Mouse (Mus musculus): Measurements from ENCODE around the gene 1700034J05Rik. TPM values are rescaled to one million over a fixed set of nuclear protein-coding genes. Genes with fewer than 3 reads are reported as not detected.

1700034J05Rik gene
- total RNA-seq (2021), result not detected
- long read RNA-seq, result 0 reads

- DNase-seq (ENCODE audit: low spot score in 2 of 2), result peak in 1 of 2 experiments; percentile 12
Measured at GRCm38 (mm10) chr6:146954258-146954657, at the start of gene 1700034J05Rik. TSS of gene 1700034J05Rik (minus strand) at chr6:146954422.

DNA sequence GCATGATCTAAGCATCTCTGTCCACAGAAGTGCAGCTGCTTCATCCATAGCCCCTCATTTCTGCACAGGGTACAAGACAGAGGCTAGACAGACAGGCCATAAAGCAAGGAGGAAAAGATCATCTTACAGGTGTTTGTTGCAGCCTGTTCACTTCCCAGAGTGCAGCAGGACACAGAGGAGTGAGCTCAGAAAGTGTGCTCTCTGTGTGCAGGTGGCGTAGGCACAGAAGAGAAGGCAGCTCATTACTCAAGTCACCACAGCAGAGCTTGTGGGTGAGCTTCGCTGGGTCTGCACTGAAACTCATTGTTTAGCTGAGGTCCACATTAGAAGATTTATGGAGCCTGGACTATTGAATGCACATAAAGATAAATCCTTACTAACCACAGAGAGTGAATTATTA, 45.5 kb upstream of the 1700034J05Rik start:
- DNase-seq (ENCODE audit: low spot score in 2 of 2), result no peak

DNA sequence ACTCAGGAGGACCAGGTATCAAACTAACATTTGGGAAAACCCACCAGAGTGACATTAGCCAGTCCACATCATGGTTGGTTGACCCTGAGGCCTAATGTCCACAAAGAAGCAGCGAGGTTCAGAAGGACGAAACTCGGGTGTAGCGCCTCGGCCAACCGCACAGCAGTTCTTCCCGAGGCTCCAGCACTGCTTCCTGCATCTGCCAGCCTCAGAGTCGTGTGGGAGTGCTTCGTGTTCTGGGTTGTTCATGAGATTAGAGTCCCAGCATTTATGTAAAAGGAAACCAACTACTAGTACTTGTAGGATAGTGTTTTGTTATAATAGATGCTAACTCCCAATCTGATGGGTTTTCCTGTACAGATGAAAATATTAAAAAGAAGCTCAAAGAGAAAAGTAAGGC, 45.1 kb upstream of the 1700034J05Rik start:
- peak in 1 of 2 experiments; percentile 57 for DNase-seq (ENCODE audit: low spot score in 2 of 2)

- no peak for DNase-seq (ENCODE audit: low spot score in 2 of 2)
Measured at GRCm38 (mm10) chr6:146998710-146999109, 44.5 kb upstream of the 1700034J05Rik start.

GRCm38 (mm10) chr6:146997006-146997405, 42.8 kb upstream of the 1700034J05Rik start:
- no peak for DNase-seq (ENCODE audit: low spot score in 2 of 2)

DNA sequence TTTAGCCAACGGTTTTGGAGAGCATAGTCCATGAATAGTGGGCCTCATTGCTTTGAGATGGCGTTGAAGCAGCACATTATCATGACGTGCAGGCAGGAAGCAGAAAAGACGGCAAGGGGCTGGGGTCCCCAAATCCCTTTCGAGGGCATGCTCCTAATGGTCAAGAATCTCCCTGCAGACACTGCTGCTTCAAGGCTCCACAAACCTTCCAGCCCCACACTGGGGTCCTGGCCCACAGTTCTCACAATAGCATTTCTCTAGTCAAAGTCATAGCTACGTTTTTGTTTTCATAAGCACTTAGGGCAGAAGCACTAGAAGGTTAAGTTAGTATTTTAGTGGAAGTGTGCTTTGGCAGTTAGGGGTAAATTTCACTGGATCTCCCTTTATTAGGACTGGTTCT, 41.7 kb upstream of the 1700034J05Rik start:
- DNase-seq (ENCODE audit: low spot score in 2 of 2), result no peak

DNA sequence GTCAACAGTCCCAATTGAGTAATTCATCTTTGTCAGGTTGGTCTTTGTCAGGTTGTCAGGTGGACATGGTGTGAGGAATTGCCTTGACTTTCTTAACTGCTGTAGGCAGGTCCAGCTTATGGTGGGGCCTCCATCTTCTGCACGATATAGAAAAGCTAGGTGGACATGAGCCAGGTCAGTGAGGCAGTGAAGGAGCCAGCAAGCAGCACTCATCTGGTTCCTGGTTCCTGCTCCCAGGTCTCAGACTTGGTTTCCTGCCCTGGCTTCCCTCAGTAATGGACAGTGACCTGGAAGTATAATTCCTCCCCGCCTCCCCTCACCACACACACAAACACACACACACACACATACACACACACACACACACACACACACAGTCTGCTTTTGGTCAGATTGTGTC, 41.2 kb upstream of the 1700034J05Rik start:
- no peak for DNase-seq (ENCODE audit: low spot score in 2 of 2)

DNA sequence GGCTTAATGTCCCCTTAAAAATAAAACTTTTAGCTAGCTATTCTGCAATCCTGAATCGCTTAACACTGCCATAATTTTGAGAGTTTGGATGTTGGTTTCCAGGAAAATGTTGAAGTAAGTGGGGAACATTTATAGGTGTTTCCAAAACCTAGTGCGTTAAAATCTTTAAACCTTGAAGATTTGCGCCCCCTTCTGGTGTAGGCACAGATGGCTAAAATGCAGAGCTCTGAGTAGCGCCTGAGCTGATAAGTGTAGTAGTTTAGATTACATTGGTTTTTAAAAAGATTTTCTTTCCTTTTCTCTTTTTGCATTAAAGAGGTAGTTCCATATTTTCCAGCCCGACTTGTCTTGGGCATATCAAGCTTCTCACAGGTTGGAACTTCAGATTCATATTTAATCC, 40.0 kb upstream of the 1700034J05Rik start:
- DNase-seq (ENCODE audit: low spot score in 2 of 2), result peak; percentile 34 to 83

DNA sequence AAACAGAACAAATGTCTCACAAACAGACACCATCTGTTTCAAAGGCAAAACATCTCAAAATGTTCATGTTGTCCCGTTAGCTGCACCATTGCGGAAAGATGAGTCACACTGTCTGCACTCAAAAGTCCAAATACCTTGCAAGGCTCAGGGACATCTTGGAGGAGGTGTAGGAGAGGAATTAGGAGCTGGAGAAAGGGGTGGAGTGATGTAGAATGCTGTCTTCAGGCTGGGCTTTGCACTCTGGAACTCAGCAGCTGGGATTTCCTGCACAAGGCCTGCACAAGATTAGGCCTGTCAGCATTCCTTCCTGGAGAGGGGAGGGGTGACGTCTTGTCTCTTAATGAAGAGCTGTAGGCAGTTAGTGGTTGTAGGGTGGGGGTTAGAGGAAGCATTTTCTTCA, 30.3 kb upstream of the 1700034J05Rik start:
- peak in 1 of 2 experiments; percentile 69 for DNase-seq (ENCODE audit: low spot score in 2 of 2)

DNA sequence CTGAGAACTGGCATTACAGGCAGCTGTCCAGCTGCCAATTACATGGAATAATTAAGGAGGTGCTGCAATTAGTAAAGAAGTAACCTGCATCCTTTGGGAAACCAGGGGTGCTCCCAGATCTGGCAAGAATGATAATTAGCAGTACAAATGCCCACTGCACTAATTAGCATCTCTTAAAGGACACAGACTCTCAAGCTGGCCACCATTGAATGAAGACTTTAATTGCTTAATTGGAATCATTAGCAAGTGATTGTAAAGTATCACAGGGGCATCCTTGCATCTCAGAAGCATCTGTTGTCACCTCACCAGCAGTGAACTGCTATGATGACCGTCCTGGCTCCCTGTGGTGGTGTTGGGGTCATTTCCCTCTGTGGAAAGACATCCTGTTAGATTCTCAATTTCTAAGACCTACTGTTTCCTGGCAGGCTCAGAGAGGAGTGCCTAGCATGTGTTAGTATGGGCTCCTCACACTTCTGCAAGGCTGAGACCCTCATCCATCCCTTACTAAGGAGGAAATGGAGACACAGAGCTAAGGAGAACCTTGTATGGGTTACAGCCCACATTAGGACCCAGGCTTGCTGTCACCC, 27.1 kb upstream of the 1700034J05Rik start:
- DNase-seq (ENCODE audit: low spot score in 2 of 2), result no peak

DNA sequence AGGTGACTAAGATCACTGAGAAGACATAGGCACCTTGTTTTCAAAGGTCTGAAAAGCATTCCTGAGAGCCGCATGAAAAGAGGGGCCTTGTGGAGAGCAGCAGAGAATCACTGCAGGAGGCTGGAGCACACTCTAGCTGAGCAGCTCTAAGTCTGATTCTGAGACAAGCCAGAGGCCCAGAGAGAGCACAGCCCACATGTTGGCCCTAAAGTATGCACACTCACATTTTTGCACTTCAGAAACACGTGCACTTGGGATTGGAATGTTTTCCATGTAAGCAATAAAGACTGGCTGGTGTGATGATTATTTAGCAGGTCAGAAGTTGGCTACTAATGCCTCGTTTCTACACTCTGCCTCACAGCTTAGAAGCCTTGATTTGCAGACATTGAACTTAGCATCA, 25.7 kb upstream of the 1700034J05Rik start:
- DNase-seq (ENCODE audit: low spot score in 2 of 2), result no peak

DNA sequence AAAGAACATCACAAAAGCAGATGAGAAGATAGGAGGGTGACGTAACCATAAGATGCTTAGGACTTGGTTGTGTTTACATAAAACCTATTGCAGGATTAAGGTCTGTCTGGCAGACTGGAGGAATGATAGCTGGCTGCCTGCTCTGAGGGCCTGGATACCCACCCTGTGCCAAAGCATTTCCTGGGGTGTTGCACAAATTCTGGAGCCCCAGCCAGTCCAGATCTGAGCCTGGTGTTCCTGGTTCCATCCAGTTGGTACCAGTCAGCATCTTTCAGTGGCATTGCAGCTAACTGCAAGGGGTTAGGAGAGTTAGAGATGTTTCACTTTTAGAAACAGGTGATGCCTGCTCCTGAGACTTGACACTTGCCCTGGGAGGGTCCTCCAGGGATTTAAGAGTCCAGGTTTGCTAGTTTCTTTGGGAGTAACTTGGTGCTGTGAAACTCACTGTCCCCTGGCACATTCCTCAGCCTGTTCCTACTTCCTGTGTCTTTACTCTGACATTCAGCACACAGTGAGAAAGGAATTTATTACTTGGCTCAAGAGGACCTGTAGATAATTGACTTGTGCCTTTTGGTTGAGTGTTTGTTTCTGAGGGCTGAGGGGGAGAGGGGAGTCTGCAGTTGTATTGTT, 25.0 kb upstream of the 1700034J05Rik start:
- DNase-seq (ENCODE audit: low spot score in 2 of 2), result no peak

- no peak for DNase-seq (ENCODE audit: low spot score in 2 of 2)
Measured at GRCm38 (mm10) chr6:146978691-146979114, 24.5 kb upstream of the 1700034J05Rik start.

DNA sequence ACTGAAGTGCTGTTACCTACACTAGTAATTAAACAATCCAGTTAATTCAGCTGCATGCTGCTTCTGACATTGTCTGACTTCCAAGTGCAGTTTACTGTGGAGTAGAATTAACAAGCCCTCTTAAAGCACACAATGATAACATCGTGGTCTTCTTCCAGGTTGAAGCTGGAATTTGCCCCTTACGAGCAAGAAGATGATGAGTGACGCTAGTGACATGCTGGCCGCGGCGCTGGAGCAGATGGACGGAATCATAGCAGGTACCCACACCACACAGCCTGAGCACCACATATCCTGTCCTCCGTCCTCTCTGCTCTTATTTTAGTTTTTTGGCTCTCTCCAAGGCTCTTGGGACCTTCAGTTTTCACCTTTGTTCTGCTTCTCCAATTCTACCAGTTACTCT, 22.2 kb upstream of the 1700034J05Rik start:
- no peak for DNase-seq (ENCODE audit: low spot score in 2 of 2)

GRCm38 (mm10) chr6:146973830-146974229, 19.6 kb upstream of the 1700034J05Rik start:
- no peak for DNase-seq (ENCODE audit: low spot score in 2 of 2)

GRCm38 (mm10) chr6:146973406-146973805, 19.2 kb upstream of the 1700034J05Rik start:
- DNase-seq (ENCODE audit: low spot score in 2 of 2), result peak in 1 of 2 experiments; percentile 58

DNA sequence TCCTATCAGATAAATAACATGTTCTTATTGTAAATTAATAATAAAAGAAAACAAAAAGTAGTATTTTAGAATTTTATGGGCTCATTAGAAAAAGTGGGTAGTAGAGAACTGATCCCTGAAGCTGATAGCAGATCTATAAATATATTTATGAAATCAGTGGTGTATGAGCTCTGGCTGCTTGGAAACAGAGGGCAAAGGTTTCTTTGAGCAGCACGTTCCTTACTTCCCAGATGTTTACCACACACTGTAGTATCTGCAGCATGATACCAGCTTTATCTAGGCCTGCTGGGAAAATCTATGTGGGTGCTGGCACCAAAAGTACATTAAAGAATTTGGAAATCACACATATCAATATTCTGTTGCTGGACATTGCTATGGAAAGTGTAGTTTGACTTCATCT, 18.5 kb upstream of the 1700034J05Rik start:
- no peak for DNase-seq (ENCODE audit: low spot score in 2 of 2)

- no peak for DNase-seq (ENCODE audit: low spot score in 2 of 2)
Measured at GRCm38 (mm10) chr6:146972009-146972408, 17.8 kb upstream of the 1700034J05Rik start.

- no peak for DNase-seq (ENCODE audit: low spot score in 2 of 2)
Measured at GRCm38 (mm10) chr6:146971366-146971765, 17.1 kb upstream of the 1700034J05Rik start.

GRCm38 (mm10) chr6:146970811-146971210, 16.6 kb upstream of the 1700034J05Rik start:
- no peak for DNase-seq (ENCODE audit: low spot score in 2 of 2)

DNA sequence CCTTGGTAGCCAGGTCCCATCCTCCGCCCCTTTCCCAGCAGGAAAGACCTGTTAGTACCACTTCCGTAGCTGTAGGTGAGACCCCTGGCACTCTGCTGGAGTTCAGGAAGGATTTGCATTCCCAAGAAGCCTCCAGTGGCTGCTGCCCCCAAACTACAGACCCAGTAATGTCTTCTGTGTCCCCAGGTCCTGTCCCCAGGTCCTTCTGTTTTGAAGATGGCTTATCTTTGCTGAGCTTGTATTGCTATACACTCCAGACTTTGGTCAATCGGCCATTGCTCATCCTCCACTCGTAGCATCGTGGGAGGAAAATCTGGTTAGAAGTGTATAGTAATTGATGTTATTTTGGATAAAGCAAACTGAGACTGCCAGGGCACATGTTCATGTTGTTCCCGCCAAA, 13.6 kb upstream of the 1700034J05Rik start:
- no peak for DNase-seq (ENCODE audit: low spot score in 2 of 2)

GRCm38 (mm10) chr6:146966446-146967019, 12.3 kb upstream of the 1700034J05Rik start:
- no peak for DNase-seq (ENCODE audit: low spot score in 2 of 2)

Measured in layer of hippocampus, adult 18-20 months (tissue).